Mouse (Mus musculus) heart, adult 2 months (tissue): ENCODE data around the gene Nuak2.

ENCODE experiments used
- CTCF ChIP-seq: fragments of 200-600 bp; IDR thresholded peaks from 2 replicates; pipeline ENCODE4 v1.8.1; 2022; ENCODE audit warnings: antibody characterized with exemption, mild to moderate bottlenecking, moderate library complexity
- POLR2A ChIP-seq: fragments of 200-500 bp; IDR thresholded peaks from 2 replicates; pipeline ENCODE4 v1.6.1; 2011; ENCODE audit warnings: mild to moderate bottlenecking, low read depth, low read length, control low read depth; ENCODE audit not compliant: insufficient read depth

DNA sequence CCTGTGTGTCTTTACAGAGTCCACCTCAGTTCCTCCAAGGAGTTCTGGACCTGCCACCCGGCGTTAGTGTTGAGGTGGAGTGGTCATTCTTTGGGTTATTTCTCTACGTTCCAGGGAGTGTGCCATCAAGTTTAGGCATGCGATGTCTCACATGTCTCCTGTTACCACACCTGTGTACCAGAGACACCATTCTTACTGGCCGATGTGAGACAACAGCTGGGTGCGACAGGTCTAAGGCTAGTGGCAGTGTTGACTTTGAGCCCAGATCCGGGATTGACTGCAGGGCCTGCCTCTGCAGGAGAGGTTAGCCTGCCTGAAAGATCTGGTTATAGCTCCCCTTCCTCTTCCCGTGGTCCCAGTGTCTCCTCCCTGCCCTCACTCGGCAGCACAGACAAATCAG lies 38.3 kb downstream of the Nuak2 start:
- no peak for TF ChIP-seq POLR2A
- TF ChIP-seq CTCF = no peak
